ENCODE assay signal across 13 mouse cellular contexts in the genomic region with DNA sequence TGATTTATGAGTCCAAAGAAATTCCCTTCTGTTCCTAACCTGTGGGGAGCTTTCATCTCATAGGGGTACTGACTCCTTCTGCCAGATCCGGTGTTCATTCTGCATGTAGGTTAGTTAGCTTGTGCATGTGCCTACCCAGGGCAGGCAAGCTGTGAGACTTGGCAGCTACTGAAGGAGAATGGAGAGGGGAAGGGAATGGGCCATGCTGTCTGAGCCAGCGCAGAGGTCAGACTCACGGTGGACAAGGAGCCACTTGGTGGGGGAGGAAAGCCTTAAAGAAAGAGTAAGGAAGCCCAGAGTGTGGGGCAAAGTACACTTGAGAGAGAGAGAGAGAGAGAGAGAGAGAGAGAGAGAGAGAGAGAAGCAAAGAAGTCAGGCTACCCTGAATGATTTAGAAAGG.
DNase-seq lines count a peak whose midpoint lies in the region; ATAC-seq and TF ChIP-seq lines count a peak whose summit lies in the region.
"Had no signal": no experiment of that assay in that cellular context is flagged by ENCODE, and none has a peak within 500 bp of the region (broad histone marks: within the 10 kb centered on the region; RNA-seq: fewer than 3 reads in every experiment).

No protein-coding gene starts in this region.

- no peak overlapping the region for H3K9ac ChIP-seq in hindbrain, embryonic 16.5 days (ENCODE audit: low read depth, low read length)
- H3K9ac ChIP-seq in hindbrain, embryonic 12.5 days, result no peak overlapping the region
- H3K9ac ChIP-seq in neural tube, embryonic 15.5 days (replicated peaks), result no peak overlapping the region
- H3K9ac ChIP-seq: limb, embryonic 12.5 days; liver, embryonic 15.5 days; midbrain, embryonic 12.5 days had no signal

- peaks cover 5% of the 10 kb centered on the region; the same call in 1 of the 2 replicates for H3K4me1 ChIP-seq in hindbrain, embryonic 16.5 days (ENCODE audit: control insufficient read depth, insufficient read depth, low read depth, low read length)
- peaks cover 12% of the 10 kb centered on the region for H3K4me1 ChIP-seq in hindbrain, embryonic 12.5 days
- peaks cover 11% of the 10 kb centered on the region for H3K4me1 ChIP-seq in neural tube, embryonic 15.5 days

- TF ChIP-seq CTCF in left cerebral cortex, adult 2 months (IDR thresholded peaks at IDR 0.05), result no peak

- no peaks in the 10 kb centered on the region for H3K9me3 ChIP-seq in hindbrain, embryonic 16.5 days (ENCODE audit: control insufficient read depth, low read length)
- no peaks in the 10 kb centered on the region for H3K9me3 ChIP-seq in hindbrain, embryonic 12.5 days (replicated peaks)
- H3K9me3 ChIP-seq in neural tube, embryonic 15.5 days (replicated peaks), result no peaks in the 10 kb centered on the region
- H3K9me3 ChIP-seq: forebrain, embryonic 10.5 days; limb, embryonic 12.5 days; liver, embryonic 15.5 days; midbrain, embryonic 12.5 days had no signal

- intact Hi-C loops in left cerebral cortex, adult 2 months (cut with DNase I), result no loop called here

- H3K27me3 ChIP-seq in hindbrain, embryonic 16.5 days (replicated peaks; ENCODE audit: control insufficient read depth, insufficient read depth, low read length), result no peaks in the 10 kb centered on the region
- no peaks in the 10 kb centered on the region for H3K27me3 ChIP-seq in hindbrain, embryonic 12.5 days
- no peaks in the 10 kb centered on the region for H3K27me3 ChIP-seq in neural tube, embryonic 15.5 days (replicated peaks)
- H3K27me3 ChIP-seq: limb, embryonic 12.5 days; liver, embryonic 15.5 days; midbrain, embryonic 12.5 days had no signal

- peak overlapping the region; percentile 58; the same call in 1 of the 2 replicates for H3K27ac ChIP-seq in hindbrain, embryonic 16.5 days (ENCODE audit: low read depth, low read length)
- H3K27ac ChIP-seq in hindbrain, embryonic 12.5 days, result no peak overlapping the region
- no peak overlapping the region for H3K27ac ChIP-seq in neural tube, embryonic 15.5 days (replicated peaks)
- no peak overlapping the region for H3K27ac ChIP-seq in left cerebral cortex, adult 2 months
- H3K27ac ChIP-seq: forebrain, embryonic 10.5 days; limb, embryonic 12.5 days; liver, embryonic 15.5 days; midbrain, embryonic 12.5 days had no signal

- H3K36me3 ChIP-seq in hindbrain, embryonic 16.5 days (ENCODE audit: control insufficient read depth, insufficient read depth, low read length), result no peaks in the 10 kb centered on the region
- H3K36me3 ChIP-seq in hindbrain, embryonic 12.5 days, result no peaks in the 10 kb centered on the region
- H3K36me3 ChIP-seq in neural tube, embryonic 15.5 days, result no peaks in the 10 kb centered on the region
- H3K36me3 ChIP-seq: forebrain, embryonic 10.5 days; limb, embryonic 12.5 days; liver, embryonic 15.5 days; midbrain, embryonic 12.5 days had no signal

- peak; percentile 79; the same call in 1 of the 2 replicates for ATAC-seq in hindbrain, embryonic 16.5 days
- no peak for ATAC-seq in hindbrain, embryonic 12.5 days (ENCODE audit: low FRiP score)
- 0 out of 2 replicates have a peak, but pooled peaks have one; percentile 41 for ATAC-seq in neural tube, embryonic 15.5 days (ENCODE audit: low FRiP score)

- DNase-seq in neural tube, embryonic 10.5 days (ENCODE audit: extremely low spot score, low spot score), result no peak
- peak; percentile 88 for DNase-seq in cerebellum, adult 9-10 months
- no peak for DNase-seq in layer of hippocampus, postnatal 25 days (ENCODE audit: extremely low spot score in 1 of 2, low spot score in 1 of 2)
- DNase-seq in left cerebral cortex, adult 2 months (ENCODE audit: extremely low spot score in 1 of 2, low spot score in 2 of 2), result no peak
- DNase-seq: adrenal gland, adult 2 months; lung, postnatal 14 days had no signal

- 45% methylated on average over 3 of the region's 3 CpGs for WGBS in hindbrain, embryonic 16.5 days
- WGBS in hindbrain, embryonic 12.5 days, result 71% methylated on average over 3 of the region's 3 CpGs
- WGBS in neural tube, embryonic 15.5 days, result 67% methylated on average over 3 of the region's 3 CpGs

- H3K4me2 ChIP-seq in hindbrain, embryonic 16.5 days (ENCODE audit: low read length), result no peak overlapping the region
- no peak overlapping the region for H3K4me2 ChIP-seq in hindbrain, embryonic 12.5 days (replicated peaks)
- no peak overlapping the region for H3K4me2 ChIP-seq in neural tube, embryonic 15.5 days
- H3K4me2 ChIP-seq: limb, embryonic 12.5 days; liver, embryonic 15.5 days; midbrain, embryonic 12.5 days had no signal

- no peak overlapping the region for H3K4me3 ChIP-seq in hindbrain, embryonic 16.5 days (ENCODE audit: low read length)
- no peak overlapping the region for H3K4me3 ChIP-seq in hindbrain, embryonic 12.5 days
- H3K4me3 ChIP-seq in neural tube, embryonic 15.5 days (replicated peaks), result no peak overlapping the region
- no peak overlapping the region for H3K4me3 ChIP-seq in left cerebral cortex, adult 2 months
- H3K4me3 ChIP-seq: forebrain, embryonic 10.5 days; limb, embryonic 12.5 days; liver, embryonic 15.5 days; midbrain, embryonic 12.5 days had no signal
